Mouse (Mus musculus) MEL (cell line): ENCODE results near the gene Arl3. TPM values are rescaled to one million over a fixed set of nuclear protein-coding genes. Genes with fewer than 3 reads are reported as not detected.

Source experiments
- DNase-seq: peaks from one replicate; pipeline ENCODE4 v3.0.0; 2011; ENCODE audit warnings: low read depth, low spot score
- H3K27ac ChIP-seq: 2 replicates; pipeline ENCODE4 v1.5.1; 2012; ENCODE audit warnings: low read depth, mild to moderate bottlenecking, control low read depth, low read length, moderate library complexity; ENCODE audit not compliant: control insufficient read depth
- H3K27me3 ChIP-seq, 2 experiments: fragments of 150-350 bp in 1 of 2; sonication (generic) in 1 of 2; 2 replicates each; pipeline ENCODE4 v1.6.1; 2012; ENCODE audit warnings: low read length in 2 of 2, mild to moderate bottlenecking in 2 of 2, improper control_type of control experiment in 1 of 2, moderate library complexity in 1 of 2; ENCODE audit not compliant: insufficient read depth in 2 of 2, control insufficient read depth in 1 of 2
- H3K36me3 ChIP-seq, 2 experiments: 2 replicates each; pipeline ENCODE4 v1.6.1; 2012 to 2014; ENCODE audit warnings: low read length in 2 of 2, improper control_type of control experiment in 1 of 2, inconsistent platforms in 1 of 2, mild to moderate bottlenecking in 1 of 2; ENCODE audit not compliant: insufficient read depth in 2 of 2, control insufficient read depth in 1 of 2
- H3K4me1 ChIP-seq, 2 experiments: fragments of 150-350 bp in 1 of 2; sonication (generic) in 1 of 2; 2 replicates each; pipeline ENCODE4 v1.6.1; 2012; ENCODE audit warnings: low read length in 2 of 2, improper control_type of control experiment in 1 of 2, mild to moderate bottlenecking in 1 of 2; ENCODE audit not compliant: insufficient read depth in 2 of 2, control insufficient read depth in 1 of 2
- H3K4me3 ChIP-seq, 2 experiments: fragments of 150-350 bp in 1 of 2; sonication (generic) in 1 of 2; 2 replicates each; pipeline ENCODE4 v1.5.1; 2012; ENCODE audit warnings: low read depth in 2 of 2, low read length in 2 of 2, mild to moderate bottlenecking in 2 of 2, moderate library complexity in 2 of 2, control low read depth in 1 of 2, improper control_type of control experiment in 1 of 2; ENCODE audit not compliant: control insufficient read depth in 1 of 2, insufficient read depth in 1 of 2
- H3K79me2 ChIP-seq: 2 replicates; pipeline ENCODE4 v1.6.1; 2012; ENCODE audit warnings: mild to moderate bottlenecking, low read length, moderate library complexity; ENCODE audit not compliant: control insufficient read depth, poor library complexity, insufficient read depth
- H3K9ac ChIP-seq: 2 replicates; pipeline ENCODE4 v1.6.1; 2012; ENCODE audit warnings: low read depth, mild to moderate bottlenecking, control low read depth, low read length, moderate library complexity; ENCODE audit not compliant: control insufficient read depth, poor library complexity, severe bottlenecking
- H3K9me3 ChIP-seq: fragments of 150-350 bp; sonication (generic); replicated peaks from 2 replicates; pipeline ENCODE4 v1.6.1; 2012; ENCODE audit warnings: mild to moderate bottlenecking, low read length, improper control_type of control experiment, moderate library complexity; ENCODE audit not compliant: insufficient read depth
- CHD2 ChIP-seq: IDR thresholded peaks from 2 replicates; pipeline ENCODE4 v1.6.1; 2011; ENCODE audit warnings: low read length, improper control_type of control experiment
- CTCF ChIP-seq, 3 experiments: IDR thresholded peaks in 2 of 3; conservative IDR thresholded peaks in 1 of 3; 2 replicates each; pipeline ENCODE4 v1.5.1; 2011 to 2012; ENCODE audit warnings: low read length in 3 of 3, low read depth in 2 of 3, mild to moderate bottlenecking in 2 of 3, improper control_type of control experiment in 1 of 3, inconsistent platforms in 1 of 3, mixed read lengths in 1 of 3, moderate library complexity in 1 of 3; ENCODE audit not compliant: control insufficient read depth in 1 of 3, insufficient read depth in 1 of 3, poor library complexity in 1 of 3, severe bottlenecking in 1 of 3
- E2F4 ChIP-seq: IDR thresholded peaks from 2 replicates; pipeline ENCODE4 v1.6.1; 2011; ENCODE audit warnings: low read depth, low read length, improper control_type of control experiment, borderline replicate concordance
- ELF1 ChIP-seq: IDR thresholded peaks from 2 replicates; pipeline ENCODE4 v1.6.1; 2014; ENCODE audit warnings: low read depth, mild to moderate bottlenecking, inconsistent platforms, low read length, improper control_type of control experiment, moderate library complexity
- GABPA ChIP-seq: IDR thresholded peaks from 2 replicates; pipeline ENCODE4 v1.6.1; 2012; ENCODE audit warnings: low read depth, mild to moderate bottlenecking, inconsistent platforms, low read length, improper control_type of control experiment, moderate library complexity
- GATA1 ChIP-seq: IDR thresholded peaks from 2 replicates; pipeline ENCODE4 v1.6.1; 2011; ENCODE audit warnings: low read depth, low read length, improper control_type of control experiment
- HCFC1 ChIP-seq: IDR thresholded peaks from 2 replicates; pipeline ENCODE4 v1.6.1; 2012; ENCODE audit warnings: low read depth, mild to moderate bottlenecking, inconsistent platforms, low read length, improper control_type of control experiment, moderate library complexity
- JUND ChIP-seq: IDR thresholded peaks from 2 replicates; pipeline ENCODE4 v1.6.1; 2011; ENCODE audit warnings: low read depth, mild to moderate bottlenecking, improper control_type of control experiment, low read length
- KAT2A ChIP-seq: conservative IDR thresholded peaks from 2 replicates; pipeline ENCODE4 v1.6.1; 2012; ENCODE audit warnings: low read depth, low read length, improper control_type of control experiment, inconsistent platforms
- MAFK ChIP-seq: IDR thresholded peaks from 2 replicates; pipeline ENCODE4 v1.6.1; 2011; ENCODE audit warnings: low read depth, mild to moderate bottlenecking, low read length, improper control_type of control experiment, borderline replicate concordance
- MAX ChIP-seq: IDR thresholded peaks from 2 replicates; pipeline ENCODE4 v1.6.1; 2011; ENCODE audit warnings: low read length, improper control_type of control experiment
- MAZ ChIP-seq: IDR thresholded peaks from 2 replicates; pipeline ENCODE4 v1.6.1; 2012; ENCODE audit warnings: low read depth, mild to moderate bottlenecking, inconsistent platforms, low read length, improper control_type of control experiment
- MXI1 ChIP-seq: IDR thresholded peaks from 2 replicates; pipeline ENCODE4 v1.6.1; 2011; ENCODE audit warnings: mild to moderate bottlenecking, low read depth, low read length, improper control_type of control experiment
- MYB ChIP-seq: IDR thresholded peaks from 2 replicates; pipeline ENCODE4 v1.6.1; 2011; ENCODE audit warnings: mild to moderate bottlenecking, low read depth, low read length, improper control_type of control experiment
- MYC ChIP-seq: IDR thresholded peaks from 2 replicates; pipeline ENCODE4 v1.6.1; 2011; ENCODE audit warnings: low read depth, mild to moderate bottlenecking, low read length, improper control_type of control experiment, moderate library complexity
- NELFE ChIP-seq: IDR thresholded peaks from 2 replicates; pipeline ENCODE4 v1.6.1; 2011; ENCODE audit warnings: low read depth, low read length, improper control_type of control experiment
- NRF1 ChIP-seq: IDR thresholded peaks from 2 replicates; pipeline ENCODE4 v1.6.1; 2014; ENCODE audit warnings: low read depth, mild to moderate bottlenecking, inconsistent platforms, low read length, improper control_type of control experiment, moderate library complexity; ENCODE audit not compliant: poor library complexity, insufficient read depth, severe bottlenecking
- POLR2AphosphoS5 ChIP-seq: IDR thresholded peaks from 2 replicates; pipeline ENCODE4 v1.6.1; 2012; ENCODE audit warnings: low read depth, borderline replicate concordance, mild to moderate bottlenecking, inconsistent platforms, low read length, moderate library complexity, mixed read lengths
- RAD21 ChIP-seq: IDR thresholded peaks from 2 replicates; pipeline ENCODE4 v1.6.1; 2011; ENCODE audit warnings: mild to moderate bottlenecking, low read depth, low read length, improper control_type of control experiment
- RCOR1 ChIP-seq: IDR thresholded peaks from 2 replicates; pipeline ENCODE4 v1.6.1; 2012; ENCODE audit warnings: low read depth, mild to moderate bottlenecking, inconsistent platforms, low read length, improper control_type of control experiment
- SIN3A ChIP-seq: IDR thresholded peaks from 2 replicates; pipeline ENCODE4 v1.6.1; 2012; ENCODE audit warnings: low read length, improper control_type of control experiment, inconsistent platforms
- SMC3 ChIP-seq: IDR thresholded peaks from 2 replicates; pipeline ENCODE4 v1.6.1; 2011; ENCODE audit warnings: low read depth, low read length, improper control_type of control experiment
- TAL1 ChIP-seq: IDR thresholded peaks from 2 replicates; pipeline ENCODE4 v1.6.1; 2012; ENCODE audit warnings: mild to moderate bottlenecking, inconsistent platforms, low read length, moderate library complexity, mixed read lengths
- TBP ChIP-seq: IDR thresholded peaks from 2 replicates; pipeline ENCODE4 v1.8.0; 2011; ENCODE audit warnings: low read depth, low read length, improper control_type of control experiment
- TCF12 ChIP-seq: IDR thresholded peaks from 2 replicates; pipeline ENCODE4 v1.6.1; 2014; ENCODE audit warnings: low read depth, mild to moderate bottlenecking, inconsistent platforms, low read length, improper control_type of control experiment, moderate library complexity
- UBTF ChIP-seq: IDR thresholded peaks from 2 replicates; pipeline ENCODE4 v1.6.1; 2012; ENCODE audit warnings: low read depth, mild to moderate bottlenecking, inconsistent platforms, low read length, improper control_type of control experiment, moderate library complexity, borderline replicate concordance; ENCODE audit not compliant: insufficient read depth
- USF1 ChIP-seq: IDR thresholded peaks from 2 replicates; pipeline ENCODE4 v1.6.1; 2014; ENCODE audit warnings: low read depth, mild to moderate bottlenecking, inconsistent platforms, low read length, improper control_type of control experiment, moderate library complexity
- USF2 ChIP-seq, 2 experiments: IDR thresholded peaks; 2 replicates each; pipeline ENCODE4 v1.6.1; 2011 to 2012; ENCODE audit warnings: improper control_type of control experiment in 2 of 2, low read length in 2 of 2, borderline replicate concordance in 1 of 2, inconsistent platforms in 1 of 2, low read depth in 1 of 2, mild to moderate bottlenecking in 1 of 2; ENCODE audit not compliant: insufficient read depth in 1 of 2
- ZC3H11A ChIP-seq: IDR thresholded peaks from 2 replicates; pipeline ENCODE4 v1.6.1; 2012; ENCODE audit warnings: low read depth, mild to moderate bottlenecking, inconsistent platforms, low read length, improper control_type of control experiment
- ZKSCAN1 ChIP-seq: IDR thresholded peaks from 2 replicates; pipeline ENCODE4 v1.6.1; 2012; ENCODE audit warnings: low read depth, mild to moderate bottlenecking, inconsistent platforms, low read length, improper control_type of control experiment, moderate library complexity
- ZNF384 ChIP-seq: IDR thresholded peaks from 2 replicates; pipeline ENCODE4 v1.6.1; 2012; ENCODE audit warnings: low read depth, mild to moderate bottlenecking, inconsistent platforms, low read length, improper control_type of control experiment
- polyA plus RNA-seq, 2 experiments: library from polyadenylated mRNA; stranded (reverse) in 1 of 2; unstranded in 1 of 2; fragments of >175 nt in 1 of 2; fragments of >200 nt in 1 of 2; gene quantifications; 2 replicates each; pipeline versions ENCODE4 v1.2.1 to v1.2.4; 2012; ENCODE audit warnings: low replicate concordance in 2 of 2, low read depth in 1 of 2; ENCODE audit not compliant: insufficient read length in 2 of 2, insufficient read depth in 1 of 2, missing spikeins in 1 of 2
- total RNA-seq: library from RNA; depleted of rRNA; stranded (reverse); fragments of 300-350 nt; gene quantifications from 2 replicates; pipeline ENCODE4 v1.2.3, GENCODE M21; 2012

The Arl3 gene
- total and polyA plus RNA-seq, 3 experiments, result 62.4 to 123 TPM; not detected in 1

GRCm38 (mm10) chr19:46532031-46532688, 40.8 kb downstream of the Arl3 start (continued):
- TF ChIP-seq POLR2AphosphoS5 (no peak), USF1 (peak; percentile 90), UBTF (no peak), GABPA (no peak)

DNA sequence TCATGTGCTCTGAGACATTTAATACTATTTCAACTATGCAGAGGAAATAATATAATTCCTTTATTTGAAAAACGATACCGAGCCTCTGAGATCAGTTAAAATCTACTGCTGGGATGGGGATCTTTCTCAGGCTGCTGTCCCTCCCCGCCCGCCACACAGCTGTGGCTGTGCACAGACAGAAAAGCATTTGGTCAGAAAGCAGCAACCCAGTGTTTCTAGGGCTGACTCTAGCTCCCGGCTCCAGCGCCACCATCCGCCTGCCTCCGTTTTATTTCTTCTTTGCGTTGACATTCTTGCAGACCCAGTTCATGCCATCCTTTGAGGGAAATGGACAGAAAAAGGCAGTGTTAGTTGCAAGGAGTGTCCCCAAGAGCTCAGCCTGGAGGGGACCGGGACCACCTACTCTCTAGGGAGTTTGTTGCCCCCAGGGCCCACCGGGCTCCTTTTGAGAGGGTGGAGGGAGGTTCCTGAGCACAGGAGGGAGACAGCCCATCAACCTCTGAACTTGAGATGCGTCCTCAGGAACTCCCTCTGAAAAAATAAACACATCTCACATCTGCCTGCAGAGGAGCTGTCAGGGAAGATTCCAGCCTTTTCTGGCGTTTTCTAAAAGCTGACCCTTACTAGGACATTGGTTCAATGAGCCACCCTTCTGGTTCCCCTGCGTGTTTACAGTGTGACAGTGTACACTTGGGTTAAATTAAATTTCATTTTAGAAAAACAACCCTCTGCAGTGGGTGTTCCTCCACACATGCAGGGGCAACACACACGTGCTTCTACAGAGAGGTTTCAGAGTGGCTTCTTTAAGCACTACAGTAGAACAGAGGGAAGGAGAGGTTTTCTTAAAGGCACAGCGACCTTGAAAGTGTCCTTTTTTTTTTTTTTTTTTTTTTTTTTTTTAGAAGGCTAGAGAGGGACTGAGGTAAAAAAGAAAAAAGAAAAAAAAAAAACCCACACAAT, 41.6 kb downstream of the Arl3 start:
- H3K79me2 ChIP-seq, result no peaks in the 10 kb centered on the region; the same call in 1 of the 2 replicates
- no peaks in the 10 kb centered on the region for H3K27me3 ChIP-seq
- no peaks in the 10 kb centered on the region for H3K9me3 ChIP-seq
- peaks cover 12 to 30% of the 10 kb centered on the region in 2 experiments for H3K4me1 ChIP-seq
- H3K4me3 ChIP-seq, result peak overlapping the region; percentile 22 to 44
- peaks cover 0 to 25% of the 10 kb centered on the region in 2 experiments; a peak in 2 of 4 replicates for H3K36me3 ChIP-seq
- H3K27ac ChIP-seq, result peak overlapping the region; percentile 82
- H3K9ac ChIP-seq, result peak overlapping the region; percentile 72
- DNase-seq, result peak; percentile 83
- TF ChIP-seq RAD21, result peak; percentile 6
- TF ChIP-seq POLR2AphosphoS5, result no peak
- TF ChIP-seq MAZ, result no peak
- TF ChIP-seq UBTF, result no peak
- peak; percentile 95 for TF ChIP-seq ZNF384
- peak; percentile 75; the same call in 1 of the 2 replicates for TF ChIP-seq SIN3A
- peak; percentile 29; the same call in 1 of the 2 replicates for TF ChIP-seq TBP
- TF ChIP-seq CHD2, result no peak
- peak; percentile 88 for TF ChIP-seq MAX
- TF ChIP-seq NELFE, result peak; percentile 31
- peak; percentile 95 for TF ChIP-seq MYC
- peak in 2 of 3 experiments; percentile 26 to 39; a peak in 4 of 6 replicates for TF ChIP-seq CTCF (IDR thresholded peaks at IDR 0.05 in 2 of 3, conservative IDR thresholded peaks at IDR 0.05 in 1 of 3; ENCODE audit: control insufficient read depth in 1 of 3, insufficient read depth in 1 of 3, low read depth in 2 of 3, low read length in 3 of 3, poor library complexity in 1 of 3, severe bottlenecking in 1 of 3)
- no peak for TF ChIP-seq KAT2A
- TF ChIP-seq JUND, result no peak
- no peak for TF ChIP-seq USF2 (IDR thresholded peaks at IDR 0.05; ENCODE audit: borderline replicate concordance in 1 of 2, insufficient read depth in 1 of 2, low read depth in 1 of 2, low read length in 2 of 2)
- TF ChIP-seq MYB, result no peak
- no peak for TF ChIP-seq GABPA
- TF ChIP-seq TCF12, result no peak
- no peak for TF ChIP-seq MAFK
- TF ChIP-seq TAL1, result no peak
- no peak for TF ChIP-seq ELF1
- no peak for TF ChIP-seq USF1
- TF ChIP-seq HCFC1, result no peak
- TF ChIP-seq MXI1, result peak; percentile 99
- TF ChIP-seq ZKSCAN1, result no peak
- TF ChIP-seq RCOR1, result no peak
- no peak for TF ChIP-seq E2F4
- no peak for TF ChIP-seq SMC3
- no peak for TF ChIP-seq ZC3H11A
- TF ChIP-seq NRF1, result no peak
- no peak for TF ChIP-seq GATA1
